Mouse (Mus musculus) midbrain, embryonic 14.5 days (tissue): ENCODE measurements around the gene Rpap1. TPM values are rescaled to one million over a fixed set of nuclear protein-coding genes. Genes with fewer than 3 reads are reported as not detected.
A peak's percentile ranks its signal among the peaks of the same experiment; 100 is the strongest.

Source experiments
- ATAC-seq: fragments of 200-750 bp; cut with Nextera tagmentation; 2 replicates; pipeline ENCODE4 v1.8.0; 2017; ENCODE audit warnings: moderate number of reproducible peaks, moderate library complexity; ENCODE audit not compliant: low FRiP score, low TSS enrichment
- DNase-seq: peaks from one replicate; pipeline ENCODE4 v3.0.0-alpha.2; 2015
- H3K27ac ChIP-seq: fragments of 300-500 bp; sonication (generic); replicated peaks from 2 replicates; pipeline ENCODE4 v1.5.1; 2014; ENCODE audit warnings: mild to moderate bottlenecking, low read depth, low read length, moderate library complexity
- H3K27me3 ChIP-seq: fragments of 300-500 bp; sonication (generic); 2 replicates; pipeline ENCODE4 v1.6.1; 2014; ENCODE audit warnings: low read length, control low read depth, mixed read lengths; ENCODE audit not compliant: control insufficient read depth, insufficient read depth
- H3K36me3 ChIP-seq: fragments of 300-500 bp; sonication (generic); 2 replicates; pipeline ENCODE4 v1.6.1; 2014; ENCODE audit warnings: low read length, control low read depth; ENCODE audit not compliant: control insufficient read depth, insufficient read depth
- H3K4me1 ChIP-seq: fragments of 300-500 bp; sonication (generic); 2 replicates; pipeline ENCODE4 v1.6.1; 2014; ENCODE audit warnings: mild to moderate bottlenecking, antibody characterized with exemption, low read length, control low read depth; ENCODE audit not compliant: control insufficient read depth, insufficient read depth
- H3K4me2 ChIP-seq: fragments of 300-500 bp; sonication (generic); 2 replicates; pipeline ENCODE4 v1.6.1; 2014; ENCODE audit warnings: mild to moderate bottlenecking, low read length, moderate library complexity
- H3K4me3 ChIP-seq: fragments of 300-500 bp; sonication (generic); replicated peaks from 2 replicates; pipeline ENCODE4 v1.5.1; 2014; ENCODE audit warnings: low read depth, low read length
- H3K9ac ChIP-seq: fragments of 300-500 bp; sonication (generic); replicated peaks from 2 replicates; pipeline ENCODE4 v1.6.1; 2014; ENCODE audit warnings: mild to moderate bottlenecking, low read length, moderate library complexity
- H3K9me3 ChIP-seq: fragments of 300-500 bp; sonication (generic); 2 replicates; pipeline ENCODE4 v1.6.1; 2016; ENCODE audit warnings: low read length, control low read depth, mixed read lengths; ENCODE audit not compliant: control insufficient read depth
- WGBS: fragments of 180-500 bp; shearing (Covaris S2); extraction: QIAGEN DNeasy Blood & Tissue Kit; methylation state at CpG from one replicate; pipeline ENCODE4 v1.1.7; 2014; 5-methylcytosine and 5-hydroxymethylcytosine counted together
- polyA plus RNA-seq: library from polyadenylated mRNA; unstranded; fragments of >200 nt; fragmentation: Nextera tagmentation; extraction: Ambion mirVana; gene quantifications from 2 replicates; pipeline ENCODE4 v1.2.1, GENCODE M21; 2014

The Rpap1 gene
- polyA plus RNA-seq, 1 experiment from 2014 or later = 21.3 TPM

GRCm38 (mm10) chr2:119811490-119812146, 24.3 kb upstream of the Rpap1 start:
- Histone ChIP-seq H3K36me3 (peaks cover 64% of the 10 kb centered on the region), H3K4me2 (no peak overlapping the region)
- ATAC-seq = no peak

GRCm38 (mm10) chr2:119810890-119811289, 23.6 kb upstream of the Rpap1 start:
- Histone ChIP-seq H3K4me1 (no peaks in the 10 kb centered on the region), H3K9ac (no peak overlapping the region), H3K27me3 (no peaks in the 10 kb centered on the region), H3K27ac (no peak overlapping the region), H3K36me3 (peaks cover 69% of the 10 kb centered on the region), H3K4me3 (no peak overlapping the region), H3K4me2 (no peak overlapping the region), H3K9me3 (no peaks in the 10 kb centered on the region)
- ATAC-seq (no peak), DNase-seq (no peak)
- WGBS = 67% methylated on average over 12 of the region's 12 CpGs

More at GRCm38 (mm10) chr2:119811490-119812146, 24.3 kb upstream of the Rpap1 start:
- Histone ChIP-seq H3K9me3 (no peaks in the 10 kb centered on the region), H3K9ac (no peak overlapping the region), H3K27ac (no peak overlapping the region), H3K4me3 (no peak overlapping the region), H3K27me3 (no peaks in the 10 kb centered on the region), H3K4me1 (no peaks in the 10 kb centered on the region)
- WGBS = 89% methylated on average over 14 of the region's 14 CpGs
- DNase-seq = no peak

GRCm38 (mm10) chr2:119808881-119809280, 21.5 kb upstream of the Rpap1 start:
- no peaks in the 10 kb centered on the region for H3K9me3 ChIP-seq
- H3K36me3 ChIP-seq = peaks cover 64% of the 10 kb centered on the region
- H3K27ac ChIP-seq = no peak overlapping the region
- peaks cover 17% of the 10 kb centered on the region for H3K4me1 ChIP-seq
- H3K9ac ChIP-seq = no peak overlapping the region
- 41% methylated on average over 4 of the region's 4 CpGs for WGBS
- H3K4me2 ChIP-seq = no peak overlapping the region
- ATAC-seq = no peak
- no peaks in the 10 kb centered on the region for H3K27me3 ChIP-seq
- H3K4me3 ChIP-seq = no peak overlapping the region
- no peak for DNase-seq

- no peak for DNase-seq
- H3K4me1 ChIP-seq = peaks cover 21% of the 10 kb centered on the region
- no peak overlapping the region for H3K4me3 ChIP-seq
- no peaks in the 10 kb centered on the region for H3K27me3 ChIP-seq
- ATAC-seq = no peak
- 23% methylated on average over 4 of the region's 4 CpGs for WGBS
- H3K27ac ChIP-seq = no peak overlapping the region
- H3K4me2 ChIP-seq = no peak overlapping the region
- H3K9ac ChIP-seq = no peak overlapping the region
- H3K36me3 ChIP-seq = peaks cover 61% of the 10 kb centered on the region
- no peaks in the 10 kb centered on the region for H3K9me3 ChIP-seq
Observed at GRCm38 (mm10) chr2:119808438-119808837, 21.1 kb upstream of the Rpap1 start.

- Histone ChIP-seq H3K4me3 (no peak overlapping the region), H3K27ac (no peak overlapping the region), H3K27me3 (no peaks in the 10 kb centered on the region), H3K36me3 (peaks cover 35% of the 10 kb centered on the region), H3K4me2 (no peak overlapping the region), H3K9ac (no peak overlapping the region; the same call in 1 of the 2 replicates), H3K9me3 (no peaks in the 10 kb centered on the region), H3K4me1 (peaks cover 42% of the 10 kb centered on the region)
- no peak for ATAC-seq
- 40% methylated on average over 8 of the region's 8 CpGs for WGBS
- no peak for DNase-seq
Observed at GRCm38 (mm10) chr2:119805536-119805935, 18.2 kb upstream of the Rpap1 start.

GRCm38 (mm10) chr2:119804776-119805175, 17.4 kb upstream of the Rpap1 start:
- DNase-seq = peak; percentile 60
- Histone ChIP-seq H3K4me1 (peaks cover 48% of the 10 kb centered on the region), H3K4me3 (no peak overlapping the region), H3K36me3 (peaks cover 28% of the 10 kb centered on the region), H3K9ac (no peak overlapping the region), H3K27ac (peak overlapping the region; percentile 17; the same call in 1 of the 2 replicates), H3K27me3 (no peaks in the 10 kb centered on the region), H3K4me2 (no peak overlapping the region), H3K9me3 (no peaks in the 10 kb centered on the region)
- no peak for ATAC-seq
- 16% methylated on average over 9 of the region's 9 CpGs for WGBS

- Histone ChIP-seq H3K9me3 (no peaks in the 10 kb centered on the region), H3K27ac (no peak overlapping the region), H3K4me2 (no peak overlapping the region), H3K4me3 (no peak overlapping the region), H3K9ac (no peak overlapping the region), H3K27me3 (no peaks in the 10 kb centered on the region), H3K4me1 (peaks cover 48% of the 10 kb centered on the region), H3K36me3 (peaks cover 23% of the 10 kb centered on the region)
- ATAC-seq = no peak
- WGBS = 20% methylated on average over 5 of the region's 5 CpGs
- DNase-seq = no peak
Observed at GRCm38 (mm10) chr2:119804275-119804628, 16.9 kb upstream of the Rpap1 start.

GRCm38 (mm10) chr2:119803618-119804274, 16.4 kb upstream of the Rpap1 start:
- peak overlapping the region; percentile 26; the same call in 1 of the 2 replicates for H3K27ac ChIP-seq
- DNase-seq (peak; percentile 66), ATAC-seq (no peak)
- H3K36me3 ChIP-seq = peaks cover 18% of the 10 kb centered on the region
- H3K27me3 ChIP-seq = no peaks in the 10 kb centered on the region
- H3K9ac ChIP-seq = no peak overlapping the region
- no peaks in the 10 kb centered on the region for H3K9me3 ChIP-seq
- H3K4me2 ChIP-seq = 0 out of 2 replicates have a peak overlapping the region, but pooled peaks have one; percentile 4
- no peak overlapping the region for H3K4me3 ChIP-seq
- 7% methylated on average over 6 of the region's 6 CpGs for WGBS
- peaks cover 48% of the 10 kb centered on the region for H3K4me1 ChIP-seq
